Mouse (Mus musculus) hindbrain, embryonic 15.5 days (tissue): ENCODE measurements around the gene Hagh. TPM values are rescaled to one million over a fixed set of nuclear protein-coding genes. Genes with fewer than 3 reads are reported as not detected.

Experiments
- ATAC-seq: fragments of 200-750 bp; cut with Nextera tagmentation; 2 replicates; pipeline ENCODE4 v1.8.0; 2017; ENCODE audit warnings: low read depth, moderate number of reproducible peaks, moderate TSS enrichment; ENCODE audit not compliant: low FRiP score
- H3K27ac ChIP-seq: fragments of 300-500 bp; sonication (generic); replicated peaks from 2 replicates; pipeline ENCODE4 v1.5.1; 2015; ENCODE audit warnings: mild to moderate bottlenecking, inconsistent platforms
- H3K27me3 ChIP-seq: fragments of 300-500 bp; sonication (generic); 2 replicates; pipeline ENCODE4 v1.6.1; 2015; ENCODE audit warnings: control low read depth, inconsistent platforms
- H3K36me3 ChIP-seq: fragments of 300-500 bp; sonication (generic); 2 replicates; pipeline ENCODE4 v1.6.1; 2015; ENCODE audit warnings: control low read depth, inconsistent platforms
- H3K4me1 ChIP-seq: fragments of 300-500 bp; sonication (generic); replicated peaks from 2 replicates; pipeline ENCODE4 v1.6.1; 2015; ENCODE audit warnings: control low read depth, inconsistent platforms
- H3K4me2 ChIP-seq: fragments of 300-500 bp; sonication (generic); 2 replicates; pipeline ENCODE4 v1.6.1; 2015; ENCODE audit warnings: moderate library complexity, mild to moderate bottlenecking, inconsistent platforms
- H3K4me3 ChIP-seq: fragments of 300-500 bp; sonication (generic); 2 replicates; pipeline ENCODE4 v1.5.1; 2015; ENCODE audit warnings: mild to moderate bottlenecking, inconsistent platforms
- H3K9ac ChIP-seq: fragments of 300-500 bp; sonication (generic); 2 replicates; pipeline ENCODE4 v1.6.1; 2015; ENCODE audit warnings: inconsistent platforms
- H3K9me3 ChIP-seq: fragments of 300-500 bp; sonication (generic); 2 replicates; pipeline ENCODE4 v1.6.1; 2016; ENCODE audit warnings: control low read depth, inconsistent platforms
- WGBS: fragments of 180-500 bp; shearing (Covaris S2); methylation state at CpG from one replicate; pipeline ENCODE4 v1.1.7; 2015; 5-methylcytosine and 5-hydroxymethylcytosine counted together
- polyA plus RNA-seq: library from polyadenylated mRNA; unstranded; fragments of >200 nt; fragmentation: Nextera tagmentation; extraction: Ambion mirVana; gene quantifications from 2 replicates; pipeline ENCODE4 v1.2.1, GENCODE M21; 2015

Hagh gene
- polyA plus RNA-seq, 1 experiment from 2014 or later = 71.8 TPM

- Histone ChIP-seq H3K36me3 (peaks cover 60% of the 10 kb centered on the region), H3K27me3 (no peaks in the 10 kb centered on the region), H3K4me3 (peak overlapping the region; percentile 82), H3K9ac (peak overlapping the region; percentile 87; the same call in 1 of the 2 replicates), H3K4me1 (peaks cover 41% of the 10 kb centered on the region), H3K9me3 (no peaks in the 10 kb centered on the region), H3K27ac (no peak overlapping the region), H3K4me2 (0 out of 2 replicates have a peak overlapping the region, but pooled peaks have one; percentile 97)
- 78% methylated on average over 4 of the region's 4 CpGs for WGBS
- ATAC-seq = no peak
These were observed 58.3 kb downstream of the Hagh start for GRCm38 (mm10) chr17:24898041-24898854.

GRCm38 (mm10) chr17:24899153-24899552, 59.2 kb downstream of the Hagh start:
- Histone ChIP-seq H3K27me3 (no peaks in the 10 kb centered on the region), H3K27ac (no peak overlapping the region), H3K9ac (no peak overlapping the region), H3K36me3 (peaks cover 64% of the 10 kb centered on the region), H3K4me2 (no peak overlapping the region), H3K4me3 (no peak overlapping the region), H3K9me3 (no peaks in the 10 kb centered on the region), H3K4me1 (peaks cover 32% of the 10 kb centered on the region)
- ATAC-seq = no peak
- 76% methylated on average over 5 of the region's 5 CpGs for WGBS

GRCm38 (mm10) chr17:24900014-24900413, 60.1 kb downstream of the Hagh start:
- H3K4me3 ChIP-seq = no peak overlapping the region
- peaks cover 29% of the 10 kb centered on the region for H3K4me1 ChIP-seq
- no peak overlapping the region for H3K4me2 ChIP-seq
- 94% methylated on average over 6 of the region's 6 CpGs for WGBS
- peaks cover 73% of the 10 kb centered on the region for H3K36me3 ChIP-seq
- no peaks in the 10 kb centered on the region for H3K27me3 ChIP-seq
- H3K9ac ChIP-seq = no peak overlapping the region
- H3K9me3 ChIP-seq = no peaks in the 10 kb centered on the region
- H3K27ac ChIP-seq = no peak overlapping the region
- ATAC-seq = no peak

DNA sequence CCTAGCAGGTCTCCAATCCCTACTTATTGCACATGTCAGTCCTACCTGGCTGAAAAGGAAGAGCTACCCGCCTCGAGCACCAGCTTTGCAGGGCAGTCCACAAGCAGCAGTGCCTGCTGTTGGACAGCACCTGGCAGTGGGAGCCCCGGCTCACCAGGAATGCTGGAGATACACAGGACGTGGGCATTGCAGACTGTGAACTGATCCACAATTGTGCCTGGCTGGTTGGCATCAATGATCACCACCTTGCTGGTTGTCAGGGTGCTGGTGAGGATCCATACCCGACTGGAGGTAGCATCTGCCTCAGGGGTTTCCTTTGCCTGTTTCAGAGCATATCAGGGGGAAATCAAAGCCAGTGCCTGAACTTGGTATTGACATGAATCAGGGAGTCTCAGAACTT, 62.2 kb downstream of the Hagh start:
- Histone ChIP-seq H3K4me1 (peaks cover 13% of the 10 kb centered on the region), H3K9ac (no peak overlapping the region), H3K9me3 (no peaks in the 10 kb centered on the region), H3K4me2 (no peak overlapping the region), H3K27ac (no peak overlapping the region), H3K4me3 (no peak overlapping the region), H3K36me3 (peaks cover 94% of the 10 kb centered on the region), H3K27me3 (no peaks in the 10 kb centered on the region)
- 96% methylated on average over 5 of the region's 5 CpGs for WGBS
- ATAC-seq = no peak

DNA sequence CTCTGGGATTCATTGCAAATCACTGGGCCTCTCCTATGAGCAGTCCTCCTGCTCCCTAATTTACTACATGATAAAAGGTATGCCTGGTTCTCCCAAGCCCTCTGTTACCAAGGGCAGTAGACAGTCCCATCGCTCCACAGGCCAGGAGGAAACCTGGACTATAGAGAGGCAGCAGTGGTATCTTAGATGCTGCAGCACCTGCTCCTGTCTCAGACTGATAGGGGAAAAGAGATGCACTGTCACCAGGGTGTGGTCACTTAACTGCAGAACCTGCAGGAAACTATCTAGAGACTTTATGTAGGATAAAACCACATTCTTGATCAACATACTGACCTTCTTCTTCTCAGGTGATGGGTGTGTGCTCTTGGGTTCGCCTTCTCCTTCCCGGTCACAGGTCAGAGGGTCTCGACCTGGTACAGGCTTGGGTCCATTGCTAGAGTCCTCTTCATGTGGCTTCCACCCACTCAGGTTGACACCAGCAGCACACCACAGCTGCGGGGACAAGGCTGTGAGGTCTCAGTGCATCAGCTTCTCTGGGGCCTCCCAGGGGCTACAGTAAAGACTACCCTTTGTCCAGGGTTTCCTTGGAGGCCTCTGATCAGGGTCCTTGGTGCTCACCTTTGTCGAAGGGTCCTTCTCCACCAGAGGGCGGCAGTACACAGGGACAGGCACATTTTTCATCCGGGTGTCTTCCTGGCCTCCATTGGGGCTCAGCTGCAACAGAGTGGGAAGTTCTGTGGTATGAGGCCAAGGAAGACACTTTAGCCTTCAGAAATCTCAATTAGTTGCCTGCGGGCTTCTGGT, 62.9 kb downstream of the Hagh start:
- Histone ChIP-seq H3K9me3 (no peaks in the 10 kb centered on the region), H3K4me2 (no peak overlapping the region), H3K27me3 (no peaks in the 10 kb centered on the region), H3K9ac (no peak overlapping the region), H3K27ac (no peak overlapping the region), H3K4me3 (no peak overlapping the region), H3K4me1 (peaks cover 5% of the 10 kb centered on the region), H3K36me3 (peaks cover 97% of the 10 kb centered on the region)
- ATAC-seq = no peak
- WGBS = 67% methylated on average over 9 of the region's 9 CpGs

DNA sequence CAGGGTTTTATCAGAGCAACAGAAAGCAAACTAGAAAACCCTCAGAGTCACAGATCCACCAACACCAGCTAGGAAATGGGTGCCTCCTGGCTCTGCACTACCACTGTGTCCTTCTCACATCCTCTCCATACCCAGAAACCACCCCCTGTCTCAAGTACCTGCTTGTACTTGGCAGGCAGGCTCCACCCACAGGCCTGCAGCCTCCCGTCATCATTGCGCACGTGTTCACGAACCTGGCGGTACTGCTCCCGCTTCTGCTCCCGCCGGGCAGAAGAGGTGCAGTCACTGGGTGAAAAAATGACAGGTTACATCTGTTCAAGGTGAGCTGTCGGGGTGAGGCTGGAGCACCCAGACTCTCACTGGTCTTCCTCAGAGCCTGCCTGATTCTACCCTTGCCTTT, 63.8 kb downstream of the Hagh start:
- WGBS = 93% methylated on average over 9 of the region's 9 CpGs
- Histone ChIP-seq H3K4me2 (no peak overlapping the region), H3K4me3 (no peak overlapping the region), H3K27ac (no peak overlapping the region), H3K9ac (no peak overlapping the region), H3K9me3 (no peaks in the 10 kb centered on the region), H3K4me1 (no peaks in the 10 kb centered on the region), H3K27me3 (no peaks in the 10 kb centered on the region), H3K36me3 (peaks cover 99% of the 10 kb centered on the region)
- ATAC-seq = no peak

- no peak for ATAC-seq
- Histone ChIP-seq H3K9me3 (no peaks in the 10 kb centered on the region), H3K9ac (no peak overlapping the region), H3K27ac (no peak overlapping the region), H3K4me3 (no peak overlapping the region), H3K36me3 (peaks cover 100% of the 10 kb centered on the region), H3K4me2 (no peak overlapping the region), H3K27me3 (no peaks in the 10 kb centered on the region), H3K4me1 (no peaks in the 10 kb centered on the region)
- 94% methylated on average over 2 of the region's 2 CpGs for WGBS
These were observed 67.6 kb downstream of the Hagh start for GRCm38 (mm10) chr17:24907591-24907990.

- Histone ChIP-seq H3K4me1 (no peaks in the 10 kb centered on the region), H3K9ac (no peak overlapping the region), H3K9me3 (no peaks in the 10 kb centered on the region), H3K27me3 (no peaks in the 10 kb centered on the region), H3K27ac (no peak overlapping the region), H3K4me2 (no peak overlapping the region), H3K4me3 (no peak overlapping the region), H3K36me3 (peaks cover 96% of the 10 kb centered on the region)
- ATAC-seq = no peak
These were observed 74.0 kb downstream of the Hagh start for GRCm38 (mm10) chr17:24913984-24914383.

Other genes starting within 250 kb of the Hagh start
- gene Tsc2, start 207.5 kb upstream of the Hagh start, polyA plus RNA-seq = 71.7 and 81.0 TPM in 2 replicates
- 11.4 and 11.6 TPM in 2 replicates for gene Nthl1, start 207.5 kb upstream of the Hagh start, polyA plus RNA-seq
- gene Slc9a3r2, start 189.8 kb upstream of the Hagh start, polyA plus RNA-seq = 55.5 and 57.0 TPM in 2 replicates
- gene Npw, start 181.7 kb upstream of the Hagh start, polyA plus RNA-seq = 0.31 and 0.54 TPM in 2 replicates
- 20.6 and 24.5 TPM in 2 replicates for gene Zfp598, start 170.5 kb upstream of the Hagh start, polyA plus RNA-seq
- gene Syngr3, start 150.2 kb upstream of the Hagh start, polyA plus RNA-seq = 234 and 241 TPM in 2 replicates
- gene Gfer, start 144.0 kb upstream of the Hagh start, polyA plus RNA-seq = 36.5 and 36.6 TPM in 2 replicates
- gene Noxo1, start 143.9 kb upstream of the Hagh start, polyA plus RNA-seq = 1.5 and 2.3 TPM in 2 replicates
- 64.2 and 64.9 TPM in 2 replicates for gene Tbl3, start 132.5 kb upstream of the Hagh start, polyA plus RNA-seq
- not detected in 2 replicates for gene Rnf151, start 122.1 kb upstream of the Hagh start, polyA plus RNA-seq
- gene Rps2, start 122.0 kb upstream of the Hagh start, polyA plus RNA-seq = 753 and 774 TPM in 2 replicates
- gene Ndufb10, start 115.7 kb upstream of the Hagh start, polyA plus RNA-seq = 290 TPM in 2 replicates
- 0.22 TPM in 1 of 2 replicates, not detected in the other for gene Rpl3l, start 112.3 kb upstream of the Hagh start, polyA plus RNA-seq
- gene Msrb1, start 103.5 kb upstream of the Hagh start, polyA plus RNA-seq = 19.4 and 20.8 TPM in 2 replicates
- 0.30 and 0.33 TPM in 2 replicates for gene Hs3st6, start 87.2 kb upstream of the Hagh start, polyA plus RNA-seq
- gene Meiob, start 35.9 kb upstream of the Hagh start, polyA plus RNA-seq = not detected in 2 replicates
- 20.5 and 20.7 TPM in 2 replicates for gene Fahd1, start 10.2 kb downstream of the Hagh start, polyA plus RNA-seq
- gene Igfals, start 25.9 kb downstream of the Hagh start, polyA plus RNA-seq = 0.12 and 0.24 TPM in 2 replicates
- 62.7 and 65.2 TPM in 2 replicates for gene Nubp2, start 46.2 kb downstream of the Hagh start, polyA plus RNA-seq
- 78.5 and 87.6 TPM in 2 replicates for gene Spsb3, start 46.5 kb downstream of the Hagh start, polyA plus RNA-seq
- 27.0 and 30.5 TPM in 2 replicates for gene Eme2, start 54.9 kb downstream of the Hagh start, polyA plus RNA-seq
- 80.1 and 82.3 TPM in 2 replicates for gene Mrps34, start 55.0 kb downstream of the Hagh start, polyA plus RNA-seq
- 81.6 and 85.5 TPM in 2 replicates for gene Nme3, start 56.4 kb downstream of the Hagh start, polyA plus RNA-seq
- 92.2 and 101 TPM in 2 replicates for gene Mapk8ip3, start 96.8 kb downstream of the Hagh start, polyA plus RNA-seq
- 101 and 112 TPM in 2 replicates for gene Jpt2, start 120.5 kb downstream of the Hagh start, polyA plus RNA-seq
- 6.3 and 6.7 TPM in 2 replicates for gene Cramp1l, start 175.6 kb downstream of the Hagh start, polyA plus RNA-seq
- gene Ift140, start 175.9 kb downstream of the Hagh start, polyA plus RNA-seq = 18.8 and 20.0 TPM in 2 replicates
- 10.9 TPM in 2 replicates for gene Tmem204, start 243.4 kb downstream of the Hagh start, polyA plus RNA-seq